Mouse (Mus musculus): ENCODE measurements around the gene Trmu.

Gene Trmu

GRCm38 (mm10) chr15:85896284-85896683 lies 17.2 kb downstream of the Trmu start:
- peak; percentile 30 for DNase-seq (ENCODE audit: low read depth, low spot score)

- DNase-seq (ENCODE audit: low read depth, low spot score): no peak
Measured at GRCm38 (mm10) chr15:85897113-85897512, 18.0 kb downstream of the Trmu start.

GRCm38 (mm10) chr15:85899396-85899795 lies 20.3 kb downstream of the Trmu start:
- DNase-seq (ENCODE audit: low read depth, low spot score): no peak

GRCm38 (mm10) chr15:85900318-85900717 lies 21.2 kb downstream of the Trmu start:
- no peak for DNase-seq (ENCODE audit: low read depth, low spot score)

GRCm38 (mm10) chr15:85900801-85901200 lies 21.7 kb downstream of the Trmu start:
- DNase-seq (ENCODE audit: low read depth, low spot score): no peak

GRCm38 (mm10) chr15:85902505-85902904 lies 23.4 kb downstream of the Trmu start:
- no peak for DNase-seq (ENCODE audit: low read depth, low spot score)

GRCm38 (mm10) chr15:85903826-85904225 lies 24.7 kb downstream of the Trmu start:
- no peak for DNase-seq (ENCODE audit: low read depth, low spot score)

GRCm38 (mm10) chr15:85908660-85909491 lies 29.8 kb downstream of the Trmu start:
- DNase-seq (ENCODE audit: low read depth, low spot score): no peak

GRCm38 (mm10) chr15:85909492-85909829 lies 30.3 kb downstream of the Trmu start:
- no peak for DNase-seq (ENCODE audit: low read depth, low spot score)

GRCm38 (mm10) chr15:85909931-85910330 lies 30.8 kb downstream of the Trmu start:
- DNase-seq (ENCODE audit: low read depth, low spot score): no peak

GRCm38 (mm10) chr15:85913605-85914004 lies 34.5 kb downstream of the Trmu start:
- DNase-seq (ENCODE audit: low read depth, low spot score): peak; percentile 36

GRCm38 (mm10) chr15:85919191-85919891 lies 40.2 kb downstream of the Trmu start:
- DNase-seq (ENCODE audit: low read depth, low spot score): no peak

- no peak for DNase-seq (ENCODE audit: low read depth, low spot score)
Measured at GRCm38 (mm10) chr15:85919892-85920248, 40.8 kb downstream of the Trmu start.

- DNase-seq (ENCODE audit: low read depth, low spot score): no peak
Measured at GRCm38 (mm10) chr15:85921855-85922254, 42.7 kb downstream of the Trmu start.

GRCm38 (mm10) chr15:85928161-85928560 lies 49.0 kb downstream of the Trmu start:
- no peak for DNase-seq (ENCODE audit: low read depth, low spot score)

GRCm38 (mm10) chr15:85935627-85936049 lies 56.5 kb downstream of the Trmu start:
- DNase-seq (ENCODE audit: low read depth, low spot score): no peak
